ENCODE assay signal across 19 mouse cellular contexts in genomic region chr13:25451917-25452316, GRCm38 (mm10).
A peak's percentile ranks its signal among the peaks of the same experiment; 100 is the strongest.
DNase-seq lines count a peak whose midpoint lies in the region; ATAC-seq and TF ChIP-seq lines count a peak whose summit lies in the region.
"Had no signal": no experiment of that assay in that cellular context is flagged by ENCODE, and none has a peak within 500 bp of the region (broad histone marks: within the 10 kb centered on the region; RNA-seq: fewer than 3 reads in every experiment).

No protein-coding gene starts in this region.

- peaks cover 7% of the 10 kb centered on the region for H3K4me1 ChIP-seq in forebrain, embryonic 15.5 days
- peaks cover 21% of the 10 kb centered on the region for H3K4me1 ChIP-seq in hindbrain, embryonic 10.5 days (replicated peaks)
- H3K4me1 ChIP-seq in hindbrain, postnatal 0 days (ENCODE audit: insufficient read depth, low read length) = no peaks in the 10 kb centered on the region
- peaks cover 14% of the 10 kb centered on the region for H3K4me1 ChIP-seq in midbrain, embryonic 16.5 days (ENCODE audit: control insufficient read depth, insufficient read depth, low read length)
- H3K4me1 ChIP-seq in thymus, adult 2 months (replicated peaks; ENCODE audit: control insufficient read depth, insufficient read depth, low read length) = no peaks in the 10 kb centered on the region
- H3K4me1 ChIP-seq: heart, embryonic 15.5 days; limb, embryonic 15.5 days; liver, embryonic 15.5 days; megakaryocyte, embryonic 14.5 days had no signal

- no peak for TF ChIP-seq CTCF in hindbrain, postnatal 0 days (IDR thresholded peaks at IDR 0.05; ENCODE audit: low read depth)
- TF ChIP-seq CTCF in thymus, adult 2 months (IDR thresholded peaks at IDR 0.05; ENCODE audit: borderline replicate concordance, control insufficient read depth, extremely low read depth, insufficient read depth, low read length, poor library complexity) = no peak

- H3K36me3 ChIP-seq in forebrain, embryonic 15.5 days = no peaks in the 10 kb centered on the region
- H3K36me3 ChIP-seq in hindbrain, embryonic 10.5 days = no peaks in the 10 kb centered on the region
- no peaks in the 10 kb centered on the region for H3K36me3 ChIP-seq in hindbrain, postnatal 0 days (ENCODE audit: insufficient read depth, low read length)
- H3K36me3 ChIP-seq in midbrain, embryonic 16.5 days (ENCODE audit: control insufficient read depth, insufficient read depth, low read length) = no peaks in the 10 kb centered on the region
- H3K36me3 ChIP-seq in thymus, adult 2 months (ENCODE audit: control insufficient read depth, insufficient read depth, low read length) = no peaks in the 10 kb centered on the region
- H3K36me3 ChIP-seq: embryonic facial prominence, embryonic 10.5 days; heart, embryonic 15.5 days; limb, embryonic 15.5 days; liver, embryonic 15.5 days had no signal

- no peak for DNase-seq in hindbrain, embryonic 10.5 days (ENCODE audit: low spot score)
- no peak for DNase-seq in hindbrain, postnatal 0 days (ENCODE audit: low spot score)
- DNase-seq in thymus, adult 2 months = no peak
- no peak for DNase-seq in lung, postnatal 14 days
- DNase-seq in natural killer cell, adult 2 months (ENCODE audit: low spot score in 2 of 2) = no peak
- DNase-seq: cerebellum, adult 2 months; gastrocnemius, postnatal 14 days; spleen, adult 18-20 months; thymus, postnatal 4 days had no signal

- H3K9ac ChIP-seq in forebrain, embryonic 15.5 days (replicated peaks) = no peak overlapping the region
- no peak overlapping the region for H3K9ac ChIP-seq in hindbrain, postnatal 0 days (replicated peaks; ENCODE audit: low read length)
- H3K9ac ChIP-seq in midbrain, embryonic 16.5 days (ENCODE audit: low read depth, low read length) = no peak overlapping the region
- H3K9ac ChIP-seq: heart, embryonic 15.5 days; limb, embryonic 15.5 days; liver, embryonic 15.5 days had no signal

- ATAC-seq in forebrain, embryonic 15.5 days (replicated peaks) = peak; percentile 46; the same call in 1 of the 2 replicates
- no peak for ATAC-seq in hindbrain, postnatal 0 days
- ATAC-seq in midbrain, embryonic 16.5 days = peak; percentile 74
- no peak for ATAC-seq in megakaryocyte-erythroid progenitor cell, adult 5-6 weeks (replicated peaks; ENCODE audit: low FRiP score, low TSS enrichment, poor library complexity, severe bottlenecking)
- ATAC-seq: intestine, postnatal 0 days had no signal

- H3K9me3 ChIP-seq in forebrain, embryonic 15.5 days = no peaks in the 10 kb centered on the region
- H3K9me3 ChIP-seq in hindbrain, embryonic 10.5 days = no peaks in the 10 kb centered on the region
- H3K9me3 ChIP-seq in hindbrain, postnatal 0 days (ENCODE audit: low read length) = no peaks in the 10 kb centered on the region
- no peaks in the 10 kb centered on the region for H3K9me3 ChIP-seq in midbrain, embryonic 16.5 days (replicated peaks; ENCODE audit: control insufficient read depth, low read length, poor library complexity, severe bottlenecking)
- H3K9me3 ChIP-seq: embryonic facial prominence, embryonic 10.5 days; heart, embryonic 15.5 days; limb, embryonic 15.5 days; liver, embryonic 15.5 days had no signal

- TF ChIP-seq POLR2A in thymus, adult 2 months (IDR thresholded peaks at IDR 0.05; ENCODE audit: control insufficient read depth, extremely low read depth, insufficient read depth, low read length, poor library complexity) = no peak

- H3K4me3 ChIP-seq in forebrain, embryonic 15.5 days = no peak overlapping the region
- H3K4me3 ChIP-seq in hindbrain, embryonic 10.5 days = no peak overlapping the region
- no peak overlapping the region for H3K4me3 ChIP-seq in hindbrain, postnatal 0 days (ENCODE audit: low read length)
- H3K4me3 ChIP-seq in midbrain, embryonic 16.5 days (ENCODE audit: low read depth, low read length) = no peak overlapping the region
- H3K4me3 ChIP-seq in thymus, adult 2 months (ENCODE audit: control insufficient read depth, insufficient read depth, low read length) = no peak overlapping the region
- H3K4me3 ChIP-seq: embryonic facial prominence, embryonic 10.5 days; heart, embryonic 15.5 days; layer of hippocampus, adult 2 months; limb, embryonic 15.5 days; liver, embryonic 15.5 days; megakaryocyte, embryonic 14.5 days had no signal

- no peaks in the 10 kb centered on the region for H3K27me3 ChIP-seq in forebrain, embryonic 15.5 days
- no peaks in the 10 kb centered on the region for H3K27me3 ChIP-seq in hindbrain, embryonic 10.5 days (ENCODE audit: insufficient read depth, poor library complexity, severe bottlenecking)
- no peaks in the 10 kb centered on the region for H3K27me3 ChIP-seq in hindbrain, postnatal 0 days (ENCODE audit: insufficient read depth, low read length)
- H3K27me3 ChIP-seq in midbrain, embryonic 16.5 days (ENCODE audit: control insufficient read depth, insufficient read depth, low read depth, low read length) = no peaks in the 10 kb centered on the region
- no peaks in the 10 kb centered on the region for H3K27me3 ChIP-seq in thymus, adult 2 months (ENCODE audit: control insufficient read depth, insufficient read depth, low read length)
- H3K27me3 ChIP-seq: heart, embryonic 15.5 days; limb, embryonic 15.5 days; liver, embryonic 15.5 days; megakaryocyte, embryonic 14.5 days had no signal

- H3K4me2 ChIP-seq in forebrain, embryonic 15.5 days (replicated peaks) = no peak overlapping the region
- H3K4me2 ChIP-seq in hindbrain, postnatal 0 days (ENCODE audit: low read depth, low read length) = no peak overlapping the region
- peak overlapping the region; percentile 13 for H3K4me2 ChIP-seq in midbrain, embryonic 16.5 days (ENCODE audit: low read length)
- H3K4me2 ChIP-seq: heart, embryonic 15.5 days; limb, embryonic 15.5 days; liver, embryonic 15.5 days had no signal

- WGBS in forebrain, embryonic 15.5 days = 64% methylated on average over 9 of the region's 9 CpGs
- 71% methylated on average over 9 of the region's 9 CpGs for WGBS in hindbrain, embryonic 10.5 days
- WGBS in hindbrain, postnatal 0 days = 58% methylated on average over 9 of the region's 9 CpGs
- 46% methylated on average over 9 of the region's 9 CpGs for WGBS in midbrain, embryonic 16.5 days
- 83% methylated on average over 9 of the region's 9 CpGs for WGBS in thymus, adult 2 months

- H3K27ac ChIP-seq in forebrain, embryonic 15.5 days (replicated peaks) = peak overlapping the region; percentile 71
- H3K27ac ChIP-seq in hindbrain, embryonic 10.5 days = peak overlapping the region; percentile 68; the same call in 1 of the 2 replicates
- H3K27ac ChIP-seq in hindbrain, postnatal 0 days = 0 out of 2 replicates have a peak overlapping the region, but pooled peaks have one; percentile 45
- peak overlapping the region; percentile 75 for H3K27ac ChIP-seq in midbrain, embryonic 16.5 days (ENCODE audit: low read length)
- no peak overlapping the region for H3K27ac ChIP-seq in thymus, adult 2 months (ENCODE audit: control insufficient read depth, insufficient read depth, low read length)
- H3K27ac ChIP-seq: embryonic facial prominence, embryonic 10.5 days; heart, embryonic 15.5 days; layer of hippocampus, adult 2 months; limb, embryonic 15.5 days; liver, embryonic 15.5 days had no signal

Comparison
In these comparisons a context has a peak if more than half of its experiments do, and no peak if none do; other contexts are left out.
1. ATAC-seq: peak in forebrain, embryonic 15.5 days (single experiment) and midbrain, embryonic 16.5 days (single experiment); none in hindbrain, postnatal 0 days (single experiment) and megakaryocyte-erythroid progenitor cell, adult 5-6 weeks (single experiment).